Mouse (Mus musculus): ENCODE data around the gene Ano9. TPM values are rescaled to one million over a fixed set of nuclear protein-coding genes. Genes with fewer than 3 reads are reported as not detected.

Gene Ano9
- polyA plus RNA-seq, 1 experiment: 74.3 TPM

- H3K4me1 ChIP-seq (ENCODE audit: control insufficient read depth, insufficient read depth, insufficient read length, low read length): peaks cover 12% of the 10 kb centered on the region; the same call in 1 of the 2 replicates
- TF ChIP-seq POLR2A (IDR thresholded peaks at IDR 0.05; ENCODE audit: low read depth, low read length) (no peak; the same call in 1 of the 2 replicates), CTCF (IDR thresholded peaks at IDR 0.05; ENCODE audit: extremely low read depth, insufficient read length, insufficient replicate concordance, low read depth, low read length) (no peak)
- WGBS: 5% methylated on average over 15 of the region's 15 CpGs
- peak overlapping the region; percentile 85 for H3K27ac ChIP-seq (ENCODE audit: insufficient read depth, low read depth, low read length)
- peak overlapping the region; percentile 75 for H3K4me3 ChIP-seq (ENCODE audit: low read depth, low read length)
- H3K36me3 ChIP-seq (ENCODE audit: control insufficient read depth, insufficient read depth, low read length): no peaks in the 10 kb centered on the region
- H3K27me3 ChIP-seq (ENCODE audit: control insufficient read depth, insufficient read depth, low read length): no peaks in the 10 kb centered on the region
These were observed 5.9 kb upstream of the Ano9 start for GRCm38 (mm10) chr7:141123517-141123856.

GRCm38 (mm10) chr7:141122689-141123516 lies 5.3 kb upstream of the Ano9 start:
- TF ChIP-seq POLR2A (IDR thresholded peaks at IDR 0.05; ENCODE audit: low read depth, low read length) (peak; percentile 66), CTCF (IDR thresholded peaks at IDR 0.05; ENCODE audit: extremely low read depth, insufficient read length, insufficient replicate concordance, low read depth, low read length) (no peak)
- peak overlapping the region; percentile 95 for H3K27ac ChIP-seq (ENCODE audit: insufficient read depth, low read depth, low read length)
- peak overlapping the region; percentile 75 for H3K4me3 ChIP-seq (ENCODE audit: low read depth, low read length)
- H3K36me3 ChIP-seq (ENCODE audit: control insufficient read depth, insufficient read depth, low read length): no peaks in the 10 kb centered on the region
- no peaks in the 10 kb centered on the region for H3K27me3 ChIP-seq (ENCODE audit: control insufficient read depth, insufficient read depth, low read length)
- peaks cover 15% of the 10 kb centered on the region; the same call in 1 of the 2 replicates for H3K4me1 ChIP-seq (ENCODE audit: control insufficient read depth, insufficient read depth, insufficient read length, low read length)
- under 1% methylated on average over 29 of the region's 29 CpGs for WGBS

GRCm38 (mm10) chr7:141122245-141122644 lies 4.6 kb upstream of the Ano9 start, which contains the start of gene Ptdss2:
Ptdss2 (plus strand) TSS chr7:141122382.
- H3K36me3 ChIP-seq (ENCODE audit: control insufficient read depth, insufficient read depth, low read length): no peaks in the 10 kb centered on the region
- peak within 1 kb of the TSS; percentile 95 for H3K27ac ChIP-seq (ENCODE audit: insufficient read depth, low read depth, low read length)
- H3K27me3 ChIP-seq (ENCODE audit: control insufficient read depth, insufficient read depth, low read length): no peaks in the 10 kb centered on the region
- no peak for TF ChIP-seq CTCF (IDR thresholded peaks at IDR 0.05; ENCODE audit: extremely low read depth, insufficient read length, insufficient replicate concordance, low read depth, low read length)
- no peak for TF ChIP-seq POLR2A (IDR thresholded peaks at IDR 0.05; ENCODE audit: low read depth, low read length)
- 16% methylated on average over 14 of the region's 14 CpGs for WGBS
- H3K4me1 ChIP-seq (ENCODE audit: control insufficient read depth, insufficient read depth, insufficient read length, low read length): peaks cover 15% of the 10 kb centered on the region; the same call in 1 of the 2 replicates
- peak within 1 kb of the TSS; percentile 75 for H3K4me3 ChIP-seq (ENCODE audit: low read depth, low read length)

GRCm38 (mm10) chr7:141121051-141121531 lies 3.5 kb upstream of the Ano9 start:
- TF ChIP-seq CTCF (IDR thresholded peaks at IDR 0.05; ENCODE audit: extremely low read depth, insufficient read length, insufficient replicate concordance, low read depth, low read length) (no peak), POLR2A (IDR thresholded peaks at IDR 0.05; ENCODE audit: low read depth, low read length) (peak; percentile 59; the same call in 1 of the 2 replicates)
- Histone ChIP-seq H3K27me3 (ENCODE audit: control insufficient read depth, insufficient read depth, low read length) (no peaks in the 10 kb centered on the region), H3K36me3 (ENCODE audit: control insufficient read depth, insufficient read depth, low read length) (no peaks in the 10 kb centered on the region), H3K4me3 (ENCODE audit: low read depth, low read length) (no peak overlapping the region), H3K4me1 (ENCODE audit: control insufficient read depth, insufficient read depth, insufficient read length, low read length) (peaks cover 19% of the 10 kb centered on the region; the same call in 1 of the 2 replicates), H3K27ac (ENCODE audit: insufficient read depth, low read depth, low read length) (peak overlapping the region; percentile 92)
- WGBS: 20% methylated on average over 5 of the region's 5 CpGs

GRCm38 (mm10) chr7:141120605-141121004 lies 3.0 kb upstream of the Ano9 start:
- H3K36me3 ChIP-seq (ENCODE audit: control insufficient read depth, insufficient read depth, low read length): no peaks in the 10 kb centered on the region
- H3K27ac ChIP-seq (ENCODE audit: insufficient read depth, low read depth, low read length): peak overlapping the region; percentile 61
- TF ChIP-seq CTCF (IDR thresholded peaks at IDR 0.05; ENCODE audit: extremely low read depth, insufficient read length, insufficient replicate concordance, low read depth, low read length) (no peak), POLR2A (IDR thresholded peaks at IDR 0.05; ENCODE audit: low read depth, low read length) (no peak)
- 40% methylated on average over 3 of the region's 3 CpGs for WGBS
- H3K27me3 ChIP-seq (ENCODE audit: control insufficient read depth, insufficient read depth, low read length): no peaks in the 10 kb centered on the region
- H3K4me1 ChIP-seq (ENCODE audit: control insufficient read depth, insufficient read depth, insufficient read length, low read length): peaks cover 24% of the 10 kb centered on the region
- no peak overlapping the region for H3K4me3 ChIP-seq (ENCODE audit: low read depth, low read length)

- Histone ChIP-seq H3K27ac (ENCODE audit: insufficient read depth, low read depth, low read length) (no peak overlapping the region), H3K4me1 (ENCODE audit: control insufficient read depth, insufficient read depth, insufficient read length, low read length) (peaks cover 26% of the 10 kb centered on the region), H3K4me3 (ENCODE audit: low read depth, low read length) (no peak overlapping the region), H3K27me3 (ENCODE audit: control insufficient read depth, insufficient read depth, low read length) (no peaks in the 10 kb centered on the region), H3K36me3 (ENCODE audit: control insufficient read depth, insufficient read depth, low read length) (no peaks in the 10 kb centered on the region)
- WGBS: 71% methylated on average over 3 of the region's 3 CpGs
- TF ChIP-seq CTCF (IDR thresholded peaks at IDR 0.05; ENCODE audit: extremely low read depth, insufficient read length, insufficient replicate concordance, low read depth, low read length) (no peak), POLR2A (IDR thresholded peaks at IDR 0.05; ENCODE audit: low read depth, low read length) (no peak)
These were observed 1.9 kb upstream of the Ano9 start for GRCm38 (mm10) chr7:141119487-141119886.

- Histone ChIP-seq H3K4me1 (ENCODE audit: control insufficient read depth, insufficient read depth, insufficient read length, low read length) (peaks cover 20% of the 10 kb centered on the region), H3K27me3 (ENCODE audit: control insufficient read depth, insufficient read depth, low read length) (no peaks in the 10 kb centered on the region), H3K4me3 (ENCODE audit: low read depth, low read length) (peak overlapping the region; percentile 77), H3K36me3 (ENCODE audit: control insufficient read depth, insufficient read depth, low read length) (0 out of 2 replicates have a peak, but pooled peaks cover 2% of the 10 kb centered on the region), H3K27ac (ENCODE audit: insufficient read depth, low read depth, low read length) (0 out of 2 replicates have a peak overlapping the region, but pooled peaks have one; percentile 74)
- 55% methylated on average over 9 of the region's 9 CpGs for WGBS
- TF ChIP-seq POLR2A (IDR thresholded peaks at IDR 0.05; ENCODE audit: low read depth, low read length) (no peak), CTCF (IDR thresholded peaks at IDR 0.05; ENCODE audit: extremely low read depth, insufficient read length, insufficient replicate concordance, low read depth, low read length) (no peak)
These were observed 1.7 kb downstream of the Ano9 start for GRCm38 (mm10) chr7:141115874-141116273.

Measured in small intestine, adult 2 months (tissue).